Mouse (Mus musculus) layer of hippocampus, adult 8-10 months (tissue): ENCODE results near the gene Cdyl. TPM values are rescaled to one million over a fixed set of nuclear protein-coding genes. Genes with fewer than 3 reads are reported as not detected.

Experiments used
- DNase-seq, 2 experiments: peaks; one replicate each; pipeline ENCODE4 v3.0.0; 2022; ENCODE audit warnings: low spot score in 2 of 2
- total RNA-seq, 4 experiments: library from RNA; stranded (reverse); gene quantifications; 2 replicates each; pipeline ENCODE4 v1.2.4; 2022

Cdyl gene
- total RNA-seq, 4 experiments from 2014 or later: 19.3 to 33.4 (median 25.7) TPM

- no peak for DNase-seq
Observed at GRCm38 (mm10) chr13:35911476-35911875, 251.8 kb downstream of the Cdyl start.

Other genes starting within 250 kb of the Cdyl start
- gene Rpp40, start 246.5 kb downstream of the Cdyl start, total RNA-seq: 1 to 10 TPM; 5.5 to 9.1 (median 7.6) TPM